Mouse (Mus musculus) hindbrain, embryonic 10.5 days (tissue): ENCODE results near the gene Zfp866. TPM values are rescaled to one million over a fixed set of nuclear protein-coding genes. Genes with fewer than 3 reads are reported as not detected.

Experiments
- DNase-seq: peaks from one replicate; pipeline ENCODE4 v3.0.0-alpha.2; 2017; ENCODE audit warnings: low spot score
- H3K27ac ChIP-seq: fragments of 300-500 bp; sonication (generic); 2 replicates; pipeline ENCODE4 v1.5.1; 2016; ENCODE audit warnings: mild to moderate bottlenecking, moderate library complexity
- H3K27me3 ChIP-seq: fragments of 300-500 bp; sonication (generic); 2 replicates; pipeline ENCODE4 v1.6.1; 2016; ENCODE audit warnings: mild to moderate bottlenecking; ENCODE audit not compliant: poor library complexity, insufficient read depth, severe bottlenecking
- H3K36me3 ChIP-seq: fragments of 300-500 bp; sonication (generic); 2 replicates; pipeline ENCODE4 v1.6.1; 2016; ENCODE audit warnings: mild to moderate bottlenecking, moderate library complexity
- H3K4me1 ChIP-seq: fragments of 300-500 bp; sonication (generic); replicated peaks from 2 replicates; pipeline ENCODE4 v1.6.1; 2016; ENCODE audit warnings: mild to moderate bottlenecking
- H3K4me3 ChIP-seq: fragments of 300-500 bp; sonication (generic); 2 replicates; pipeline ENCODE4 v1.5.1; 2016; ENCODE audit warnings: mild to moderate bottlenecking, moderate library complexity
- H3K9me3 ChIP-seq: fragments of 300-500 bp; sonication (generic); 2 replicates; pipeline ENCODE4 v1.6.1; 2016; ENCODE audit warnings: mild to moderate bottlenecking, moderate library complexity
- WGBS: fragments of 180-500 bp; shearing (Covaris S2); methylation state at CpG from one replicate; pipeline ENCODE4 v1.1.7; 2016; 5-methylcytosine and 5-hydroxymethylcytosine counted together
- polyA plus RNA-seq: library from polyadenylated mRNA; unstranded; fragments of >200 nt; fragmentation: Nextera tagmentation; extraction: Ambion mirVana; gene quantifications from 2 replicates; pipeline ENCODE4 v1.2.1, GENCODE M21; 2016

Zfp866 gene
- 31.5 and 33.1 TPM in 2 replicates for polyA plus RNA-seq

DNA sequence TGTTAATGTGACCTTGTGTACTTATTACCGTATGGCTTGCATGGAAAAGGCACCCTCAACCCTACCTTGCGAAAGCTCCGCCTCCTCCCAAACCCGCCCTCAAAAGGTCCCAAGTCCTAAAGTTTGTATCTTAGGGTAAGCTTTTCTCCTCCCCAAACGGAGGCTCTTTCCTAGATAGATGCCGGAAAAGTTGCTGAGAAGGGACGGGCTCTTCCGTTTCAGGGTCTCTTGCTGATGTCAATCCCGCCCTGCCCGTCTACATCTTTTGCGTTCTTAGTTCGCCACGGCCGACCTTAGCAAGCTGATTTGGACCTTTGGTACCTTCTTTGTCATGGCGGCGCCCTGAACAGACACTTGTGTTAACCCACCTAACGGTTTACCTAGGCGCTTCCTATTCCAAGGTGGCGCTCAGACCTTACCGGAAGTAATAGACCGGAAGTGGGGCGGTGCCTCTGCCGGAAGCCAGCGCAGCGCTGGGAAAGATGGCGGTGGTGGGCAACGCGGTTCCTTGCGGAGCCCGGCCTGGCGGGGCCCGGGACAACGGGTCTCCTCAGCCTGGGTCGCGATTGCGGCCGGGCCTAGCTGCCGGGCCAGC lies at the start of gene Zfp866, which contains the start of gene Atp13a1:
TSS of gene Zfp866 (minus strand) at position 406 of the 595 bp plus-strand sequence.
TSS of gene Atp13a1 (plus strand) at position 391 of the 595 bp plus-strand sequence.
- Histone ChIP-seq H3K27ac (peak within 1 kb of the TSS; percentile 97), H3K4me1 (peaks cover 28% of the 10 kb centered on the region), H3K36me3 (peaks cover 34% of the 10 kb centered on the region), H3K4me3 (peak within 1 kb of the TSS; percentile 100), H3K27me3 (no peaks in the 10 kb centered on the region), H3K9me3 (no peaks in the 10 kb centered on the region)
- WGBS, result under 1% methylated on average over 38 of the region's 38 CpGs
- peak; percentile 92 for DNase-seq

- Histone ChIP-seq H3K36me3 (peaks cover 51% of the 10 kb centered on the region), H3K4me3 (no peak overlapping the region), H3K4me1 (peaks cover 15% of the 10 kb centered on the region), H3K9me3 (no peaks in the 10 kb centered on the region), H3K27me3 (no peaks in the 10 kb centered on the region), H3K27ac (no peak overlapping the region)
- 81% methylated on average over 8 of the region's 8 CpGs for WGBS
- DNase-seq, result no peak
Observed at GRCm38 (mm10) chr8:69837057-69837682, 46.2 kb upstream of the Zfp866 start.

DNA sequence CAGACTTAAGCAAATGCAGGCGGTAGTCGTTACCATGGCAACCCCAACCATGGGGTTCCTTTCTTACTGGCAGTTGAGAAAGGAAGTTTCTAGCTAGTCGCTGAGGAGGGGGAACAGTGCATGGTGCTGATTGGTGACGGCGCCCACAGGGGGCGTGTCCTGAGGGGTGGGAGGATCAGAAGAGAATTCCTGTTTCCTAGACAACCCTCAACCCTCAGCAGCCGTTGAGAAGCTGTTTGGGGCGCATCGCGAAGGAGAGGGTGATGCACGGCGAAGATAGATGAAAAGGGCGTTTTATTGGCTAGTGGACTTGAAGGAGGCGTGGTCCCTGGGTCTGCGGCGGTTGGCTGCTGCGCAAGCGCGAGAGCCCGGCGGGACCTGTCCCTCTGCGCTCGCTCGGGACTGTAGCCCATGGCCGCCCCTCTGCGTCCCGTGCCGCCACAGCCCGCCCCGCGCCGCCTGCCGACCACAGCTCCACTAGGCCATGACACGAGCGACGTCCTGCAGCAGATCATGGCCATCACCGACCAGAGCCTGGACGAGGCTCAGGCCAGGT lies 41.4 kb upstream of the Zfp866 start, which contains the start of gene Pbx4:
TSS of gene Pbx4 (plus strand) at position 194 of the 556 bp plus-strand sequence.
- Histone ChIP-seq H3K9me3 (no peaks in the 10 kb centered on the region), H3K36me3 (peaks cover 43% of the 10 kb centered on the region), H3K27me3 (no peaks in the 10 kb centered on the region), H3K4me3 (peak within 1 kb of the TSS; percentile 75), H3K4me1 (peaks cover 23% of the 10 kb centered on the region), H3K27ac (peak within 1 kb of the TSS; percentile 89)
- under 1% methylated on average over 38 of the region's 38 CpGs for WGBS
- DNase-seq, result peak; percentile 97

- WGBS, result 96% methylated on average over 12 of the region's 12 CpGs
- Histone ChIP-seq H3K27me3 (0 out of 2 replicates have a peak, but pooled peaks cover 4% of the 10 kb centered on the region), H3K4me3 (no peak overlapping the region), H3K27ac (no peak overlapping the region), H3K4me1 (peaks cover 45% of the 10 kb centered on the region), H3K9me3 (no peaks in the 10 kb centered on the region), H3K36me3 (peaks cover 66% of the 10 kb centered on the region)
- no peak for DNase-seq
Observed at GRCm38 (mm10) chr8:69826371-69826770, 35.4 kb upstream of the Zfp866 start.

GRCm38 (mm10) chr8:69822386-69823191 lies 31.6 kb upstream of the Zfp866 start, which contains the start of gene Lpar2:
TSS of gene Lpar2 (plus strand) at chr8:69822429.
- Histone ChIP-seq H3K4me1 (peaks cover 47% of the 10 kb centered on the region), H3K27me3 (0 out of 2 replicates have a peak, but pooled peaks cover 15% of the 10 kb centered on the region), H3K4me3 (peak within 1 kb of the TSS; percentile 67), H3K27ac (peak within 1 kb of the TSS; percentile 90), H3K9me3 (no peaks in the 10 kb centered on the region), H3K36me3 (peaks cover 63% of the 10 kb centered on the region)
- WGBS, result 1% methylated on average over 34 of the region's 35 CpGs
- DNase-seq, result peak; percentile 82

- Histone ChIP-seq H3K4me1 (peaks cover 47% of the 10 kb centered on the region), H3K36me3 (peaks cover 63% of the 10 kb centered on the region), H3K4me3 (peak overlapping the region; percentile 67), H3K27me3 (0 out of 2 replicates have a peak, but pooled peaks cover 15% of the 10 kb centered on the region), H3K9me3 (no peaks in the 10 kb centered on the region), H3K27ac (peak overlapping the region; percentile 90)
- peak; percentile 76 for DNase-seq
- under 1% methylated on average over 18 of the region's 22 CpGs for WGBS
Observed at GRCm38 (mm10) chr8:69821971-69822385, 31.0 kb upstream of the Zfp866 start.

GRCm38 (mm10) chr8:69820466-69820865 lies 29.5 kb upstream of the Zfp866 start:
- no peak for DNase-seq
- no peak overlapping the region for H3K4me3 ChIP-seq
- H3K9me3 ChIP-seq, result no peaks in the 10 kb centered on the region
- peaks cover 63% of the 10 kb centered on the region for H3K36me3 ChIP-seq
- H3K27me3 ChIP-seq, result 0 out of 2 replicates have a peak, but pooled peaks cover 15% of the 10 kb centered on the region
- H3K4me1 ChIP-seq, result peaks cover 56% of the 10 kb centered on the region
- WGBS, result 83% methylated on average over 9 of the region's 9 CpGs
- no peak overlapping the region for H3K27ac ChIP-seq

DNA sequence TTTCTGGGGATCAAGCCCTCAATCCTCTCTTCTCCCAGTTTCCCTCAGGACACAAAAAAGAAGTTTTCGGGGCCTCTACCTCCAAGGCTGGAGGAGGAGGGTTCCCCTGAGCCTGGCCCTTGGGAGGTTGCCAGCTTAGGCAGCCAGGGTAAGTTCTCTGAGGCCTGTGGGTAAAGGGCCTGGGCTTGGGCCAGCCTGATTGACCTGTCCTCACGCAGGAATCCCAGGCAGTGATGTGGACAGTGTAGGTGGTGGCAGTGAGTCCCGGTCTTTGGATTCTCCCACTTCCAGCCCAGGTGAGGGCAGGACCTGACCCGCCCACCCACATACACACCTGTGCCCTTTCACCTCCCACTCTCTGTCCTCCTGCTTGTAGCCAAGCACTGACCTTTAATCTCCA lies 24.4 kb upstream of the Zfp866 start:
- Histone ChIP-seq H3K4me1 (peaks cover 13% of the 10 kb centered on the region), H3K9me3 (0 out of 2 replicates have a peak, but pooled peaks cover 2% of the 10 kb centered on the region), H3K27me3 (0 out of 2 replicates have a peak, but pooled peaks cover 5% of the 10 kb centered on the region), H3K36me3 (peaks cover 80% of the 10 kb centered on the region), H3K27ac (no peak overlapping the region), H3K4me3 (no peak overlapping the region)
- WGBS, result 94% methylated on average over 4 of the region's 4 CpGs
- no peak for DNase-seq

- no peak overlapping the region for H3K4me3 ChIP-seq
- H3K36me3 ChIP-seq, result peaks cover 84% of the 10 kb centered on the region
Observed at GRCm38 (mm10) chr8:69814881-69815280, 23.9 kb upstream of the Zfp866 start.

DNA sequence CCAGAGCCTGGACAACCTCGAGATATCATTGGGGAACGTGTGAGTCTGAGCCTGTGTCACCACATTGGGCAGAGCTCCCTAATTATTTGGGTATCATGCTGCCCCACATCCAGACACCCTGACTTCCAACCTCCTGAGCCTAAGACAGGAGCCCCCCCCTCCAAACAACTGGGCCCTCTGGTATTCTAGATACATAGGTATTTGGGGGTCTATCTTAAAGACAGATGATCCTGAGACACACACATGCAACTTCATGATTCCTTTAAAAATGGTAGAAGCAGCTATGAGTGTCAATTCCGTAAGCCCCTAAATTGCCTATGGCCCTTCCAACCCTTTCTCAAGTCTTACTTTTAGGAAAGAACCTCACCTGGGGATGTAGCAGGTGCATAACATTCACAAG lies 18.8 kb upstream of the Zfp866 start:
- H3K27ac ChIP-seq, result 0 out of 2 replicates have a peak overlapping the region, but pooled peaks have one; percentile 86
- H3K27me3 ChIP-seq, result no peaks in the 10 kb centered on the region
- H3K9me3 ChIP-seq, result 0 out of 2 replicates have a peak, but pooled peaks cover 1% of the 10 kb centered on the region
- peaks cover 79% of the 10 kb centered on the region for H3K36me3 ChIP-seq
- no peak overlapping the region for H3K4me3 ChIP-seq
- no peak for DNase-seq
- peaks cover 19% of the 10 kb centered on the region for H3K4me1 ChIP-seq
- 71% methylated on average over 3 of the region's 3 CpGs for WGBS

More at GRCm38 (mm10) chr8:69814881-69815280, 23.9 kb upstream of the Zfp866 start:
- Histone ChIP-seq H3K9me3 (0 out of 2 replicates have a peak, but pooled peaks cover 2% of the 10 kb centered on the region), H3K27ac (no peak overlapping the region), H3K27me3 (no peaks in the 10 kb centered on the region), H3K4me1 (peaks cover 13% of the 10 kb centered on the region)
- no peak for DNase-seq
- 83% methylated on average over 2 of the region's 2 CpGs for WGBS

DNA sequence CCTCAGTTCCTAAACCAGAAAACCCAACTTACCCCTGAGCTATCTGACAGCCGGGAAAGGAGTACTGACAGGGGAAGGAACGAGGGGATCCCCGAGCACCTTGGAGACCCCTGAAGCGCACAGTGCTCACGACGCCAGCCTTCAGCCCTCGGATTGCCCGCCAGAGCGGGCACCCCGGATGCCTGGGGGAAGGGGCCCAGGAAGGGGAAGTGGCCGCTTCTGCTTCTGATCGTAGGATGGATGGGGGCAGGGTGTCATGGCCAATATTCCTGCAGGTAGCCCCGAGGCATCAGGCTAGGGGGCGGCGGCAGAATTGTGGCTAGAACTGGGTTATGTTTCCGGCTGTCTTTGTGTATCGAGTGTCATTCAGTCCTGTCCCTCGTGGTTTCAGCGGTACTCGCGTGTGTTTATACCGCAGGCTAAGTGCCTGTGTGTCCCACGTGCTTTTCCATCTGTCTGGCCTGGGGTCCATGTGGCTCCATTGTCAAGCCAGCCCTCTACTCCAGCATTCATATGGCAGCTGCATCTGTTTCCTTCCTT lies 18.0 kb upstream of the Zfp866 start:
- peak; percentile 38 for DNase-seq
- Histone ChIP-seq H3K4me1 (peaks cover 19% of the 10 kb centered on the region), H3K9me3 (no peaks in the 10 kb centered on the region), H3K36me3 (peaks cover 78% of the 10 kb centered on the region), H3K27ac (peak overlapping the region; percentile 86), H3K4me3 (peak overlapping the region; percentile 67), H3K27me3 (no peaks in the 10 kb centered on the region)
- whole genome bisulfite sequencing, result 2% methylated on average over 23 of the region's 23 CpGs
